Mouse (Mus musculus) bone marrow macrophage, adult 2 months (primary cell): ENCODE data around the gene Uqcc3.

ENCODE experiments used
- CTCF ChIP-seq: IDR thresholded peaks from 2 replicates; pipeline ENCODE4 v1.5.1; 2012; ENCODE audit warnings: low read depth, mild to moderate bottlenecking, low read length, moderate library complexity
- POLR2A ChIP-seq: IDR thresholded peaks from 2 replicates; pipeline ENCODE4 v1.6.1; 2012; ENCODE audit warnings: mild to moderate bottlenecking, low read depth, low read length, borderline replicate concordance

- no peak for TF ChIP-seq POLR2A
- TF ChIP-seq CTCF: no peak
Measured at GRCm38 (mm10) chr19:8848356-8848755, 32.4 kb downstream of the Uqcc3 start.
